Mouse (Mus musculus): ENCODE measurements around the gene Top3a. TPM values are rescaled to one million over a fixed set of nuclear protein-coding genes. Genes with fewer than 3 reads are reported as not detected.

The Top3a gene
- polyA plus RNA-seq, 2 experiments = 14.3 to 17.5 TPM

DNA sequence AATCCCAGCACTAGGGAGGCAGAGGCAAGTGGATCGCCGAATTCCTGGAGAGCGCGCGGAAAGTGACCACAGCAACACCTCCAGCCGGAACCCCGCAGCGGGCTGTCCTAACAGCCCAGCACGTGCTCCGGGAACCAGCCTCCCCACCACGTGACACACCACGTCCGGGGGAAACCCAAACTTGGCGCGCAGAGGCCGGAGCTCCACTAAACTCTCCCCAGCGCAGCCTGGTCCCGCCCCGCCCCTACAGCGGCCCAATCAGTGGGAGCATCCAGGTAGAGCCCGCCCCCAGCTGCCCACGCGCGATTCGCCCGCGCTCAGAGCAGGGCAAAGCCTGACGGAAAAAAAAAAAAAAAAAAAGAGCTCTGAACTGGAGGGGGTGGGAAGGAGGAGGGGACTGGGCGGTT is 33.9 kb upstream of the Top3a start:
- TF ChIP-seq POLR2A (IDR thresholded peaks at IDR 0.05; ENCODE audit: borderline replicate concordance, extremely low read depth, insufficient read depth, insufficient read length) = no peak
- Histone ChIP-seq H3K27me3 (ENCODE audit: control insufficient read depth, insufficient read depth, low read length) (no peaks in the 10 kb centered on the region), H3K4me1 (ENCODE audit: control insufficient read depth, insufficient read depth, low read length) (peaks cover 15% of the 10 kb centered on the region; the same call in 1 of the 2 replicates), H3K9me3 (ENCODE audit: control insufficient read depth, low read length) (no peaks in the 10 kb centered on the region), H3K4me3 (replicated peaks; ENCODE audit: low read length) (peak overlapping the region; percentile 50), H3K27ac (replicated peaks; ENCODE audit: low read depth, low read length) (no peak overlapping the region), H3K9ac (ENCODE audit: low read depth, low read length, severe bottlenecking) (peak overlapping the region; percentile 50), H3K4me2 (replicated peaks; ENCODE audit: low read depth, low read length, severe bottlenecking) (peak overlapping the region; percentile 81), H3K36me3 (ENCODE audit: control insufficient read depth, insufficient read depth, low read length) (no peaks in the 10 kb centered on the region)
- ATAC-seq (ENCODE audit: low FRiP score, low read depth) (peak; percentile 100), DNase-seq (ENCODE audit: low spot score) (peak; percentile 96)
- under 1% methylated on average over 29 of the region's 29 CpGs for WGBS

DNA sequence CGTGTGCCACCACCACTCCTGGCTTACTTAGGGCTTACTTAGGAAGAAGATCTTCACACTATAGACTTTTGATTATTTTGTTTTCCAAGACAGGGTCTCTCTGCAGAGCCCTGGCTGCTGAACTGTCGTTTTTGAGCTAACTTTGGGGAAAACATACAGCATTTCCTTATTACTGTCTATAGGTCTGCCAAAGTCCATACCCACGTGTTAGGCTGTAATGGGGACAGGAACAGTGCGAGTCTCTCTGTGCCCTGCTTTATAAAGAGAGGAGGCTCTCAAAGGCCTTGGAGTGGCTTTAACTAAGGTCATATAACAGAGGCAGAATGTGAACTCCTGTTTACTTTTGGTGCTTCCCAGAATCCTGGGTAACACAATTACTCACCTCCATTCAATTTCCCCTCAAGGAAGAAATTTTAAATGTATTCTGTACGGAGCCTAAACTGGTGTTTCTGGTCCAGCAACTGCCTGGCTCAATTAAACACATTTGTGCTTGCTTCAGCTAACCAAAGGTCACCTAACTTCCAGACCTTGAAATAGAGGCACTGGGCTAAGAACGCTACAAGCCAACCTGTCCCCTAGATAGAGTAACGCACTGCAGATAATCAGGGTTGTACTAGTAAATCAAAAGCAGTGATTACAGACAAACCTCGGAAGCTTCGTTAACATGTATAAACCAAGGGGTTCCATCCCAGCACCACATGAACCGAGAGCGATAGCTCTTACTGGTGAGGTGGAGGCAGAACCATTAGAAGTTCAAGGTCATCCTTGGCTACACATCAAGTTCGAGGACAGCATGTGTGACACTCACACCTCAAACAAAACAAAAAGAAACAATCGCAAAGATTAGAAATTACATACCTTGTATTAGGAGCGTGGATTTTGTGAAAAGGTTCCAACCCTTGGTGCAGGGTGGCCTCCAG is 33.1 kb upstream of the Top3a start:
- H3K27ac ChIP-seq (replicated peaks; ENCODE audit: low read depth, low read length) = no peak overlapping the region
- peak overlapping the region; percentile 50 for H3K9ac ChIP-seq (ENCODE audit: low read depth, low read length, severe bottlenecking)
- DNase-seq (ENCODE audit: low spot score) = no peak
- no peak for TF ChIP-seq POLR2A (IDR thresholded peaks at IDR 0.05; ENCODE audit: borderline replicate concordance, extremely low read depth, insufficient read depth, insufficient read length)
- peak overlapping the region; percentile 81 for H3K4me2 ChIP-seq (replicated peaks; ENCODE audit: low read depth, low read length, severe bottlenecking)
- no peaks in the 10 kb centered on the region for H3K27me3 ChIP-seq (ENCODE audit: control insufficient read depth, insufficient read depth, low read length)
- H3K4me3 ChIP-seq (replicated peaks; ENCODE audit: low read length) = peak overlapping the region; percentile 50
- no peaks in the 10 kb centered on the region for H3K9me3 ChIP-seq (ENCODE audit: control insufficient read depth, low read length)
- ATAC-seq (ENCODE audit: low FRiP score, low read depth) = no peak
- 8% methylated on average over 14 of the region's 14 CpGs for WGBS
- H3K4me1 ChIP-seq (ENCODE audit: control insufficient read depth, insufficient read depth, low read length) = peaks cover 15% of the 10 kb centered on the region; the same call in 1 of the 2 replicates
- H3K36me3 ChIP-seq (ENCODE audit: control insufficient read depth, insufficient read depth, low read length) = no peaks in the 10 kb centered on the region

DNA sequence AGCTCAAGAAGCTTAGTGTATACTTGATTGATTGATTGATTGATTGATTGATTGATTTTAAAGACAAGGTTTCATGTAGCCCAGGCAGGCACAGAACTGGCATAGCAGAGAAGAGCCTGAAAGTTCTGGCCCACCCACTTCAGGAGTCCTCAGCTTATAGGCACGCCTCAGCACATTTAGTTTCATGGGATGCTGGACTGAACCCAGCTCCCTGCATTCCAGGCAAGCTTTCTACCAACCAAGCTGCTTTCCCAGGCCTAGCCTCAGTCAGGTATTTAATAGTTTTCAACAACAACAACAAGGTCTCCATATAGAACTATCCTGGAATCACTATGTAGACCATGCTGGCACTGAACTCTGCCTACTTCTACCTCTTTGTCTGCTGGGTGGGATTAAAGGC is 32.4 kb upstream of the Top3a start:
- H3K9ac ChIP-seq (ENCODE audit: low read depth, low read length, severe bottlenecking) = no peak overlapping the region
- no peak for ATAC-seq (ENCODE audit: low FRiP score, low read depth)
- H3K4me3 ChIP-seq (replicated peaks; ENCODE audit: low read length) = 0 out of 2 replicates have a peak overlapping the region, but pooled peaks have one; percentile 50

DNA sequence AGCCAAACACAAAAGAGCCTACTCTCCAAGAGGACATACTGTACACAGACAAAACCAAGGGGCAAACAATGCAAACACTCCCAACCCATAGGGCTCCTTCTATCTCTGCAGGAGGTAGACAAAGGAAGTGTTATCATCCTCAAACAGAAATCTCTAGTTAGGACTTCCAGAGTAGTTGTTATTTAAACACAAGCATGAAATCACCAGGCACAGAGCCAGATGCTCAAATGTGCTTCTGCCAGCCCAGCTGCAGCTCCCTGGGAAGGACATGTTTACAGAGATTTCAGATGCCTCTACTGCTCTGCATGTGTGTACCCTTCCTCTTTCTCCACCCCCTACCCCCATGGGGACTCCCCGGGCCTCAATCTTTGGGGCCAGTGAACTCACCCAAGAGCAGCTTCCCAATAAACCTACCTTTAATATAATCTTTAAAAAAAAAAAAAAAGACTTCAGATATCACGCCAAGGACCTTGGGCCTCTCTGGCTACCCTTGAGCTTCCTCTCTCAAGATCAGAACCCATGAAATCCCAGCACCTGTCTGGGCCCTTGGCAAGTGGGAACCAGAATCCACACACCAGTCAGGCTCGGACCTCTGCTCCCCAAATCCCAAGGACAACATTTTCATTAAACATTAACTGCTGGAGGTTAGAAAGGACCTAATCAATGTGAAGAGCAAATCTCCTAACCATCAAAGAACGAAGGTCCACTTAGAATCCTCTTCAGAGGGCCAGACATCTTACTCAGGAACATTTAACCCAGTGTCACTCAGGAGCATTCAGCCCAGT is 31.3 kb upstream of the Top3a start:
- Histone ChIP-seq H3K4me1 (ENCODE audit: control insufficient read depth, insufficient read depth, low read length) (peaks cover 15% of the 10 kb centered on the region; the same call in 1 of the 2 replicates), H3K9ac (ENCODE audit: low read depth, low read length, severe bottlenecking) (no peak overlapping the region), H3K27ac (replicated peaks; ENCODE audit: low read depth, low read length) (no peak overlapping the region), H3K4me3 (replicated peaks; ENCODE audit: low read length) (no peak overlapping the region), H3K4me2 (replicated peaks; ENCODE audit: low read depth, low read length, severe bottlenecking) (0 out of 2 replicates have a peak overlapping the region, but pooled peaks have one; percentile 5), H3K27me3 (ENCODE audit: control insufficient read depth, insufficient read depth, low read length) (no peaks in the 10 kb centered on the region), H3K9me3 (ENCODE audit: control insufficient read depth, low read length) (no peaks in the 10 kb centered on the region), H3K36me3 (ENCODE audit: control insufficient read depth, insufficient read depth, low read length) (peaks cover 3% of the 10 kb centered on the region; the same call in 1 of the 2 replicates)
- no peak for TF ChIP-seq POLR2A (IDR thresholded peaks at IDR 0.05; ENCODE audit: borderline replicate concordance, extremely low read depth, insufficient read depth, insufficient read length)
- 85% methylated on average over 4 of the region's 4 CpGs for WGBS
- DNase-seq (ENCODE audit: low spot score) (no peak), ATAC-seq (ENCODE audit: low FRiP score, low read depth) (no peak)

More for the DNA sequence above, 32.4 kb upstream of the Top3a start:
- Histone ChIP-seq H3K9me3 (ENCODE audit: control insufficient read depth, low read length) (no peaks in the 10 kb centered on the region), H3K36me3 (ENCODE audit: control insufficient read depth, insufficient read depth, low read length) (no peaks in the 10 kb centered on the region), H3K27me3 (ENCODE audit: control insufficient read depth, insufficient read depth, low read length) (no peaks in the 10 kb centered on the region), H3K27ac (replicated peaks; ENCODE audit: low read depth, low read length) (no peak overlapping the region), H3K4me2 (replicated peaks; ENCODE audit: low read depth, low read length, severe bottlenecking) (peak overlapping the region; percentile 81), H3K4me1 (ENCODE audit: control insufficient read depth, insufficient read depth, low read length) (peaks cover 15% of the 10 kb centered on the region; the same call in 1 of the 2 replicates)
- TF ChIP-seq POLR2A (IDR thresholded peaks at IDR 0.05; ENCODE audit: borderline replicate concordance, extremely low read depth, insufficient read depth, insufficient read length) = no peak
- DNase-seq (ENCODE audit: low spot score) = no peak
- 38% methylated on average over 1 of the region's 1 CpGs for WGBS

DNA sequence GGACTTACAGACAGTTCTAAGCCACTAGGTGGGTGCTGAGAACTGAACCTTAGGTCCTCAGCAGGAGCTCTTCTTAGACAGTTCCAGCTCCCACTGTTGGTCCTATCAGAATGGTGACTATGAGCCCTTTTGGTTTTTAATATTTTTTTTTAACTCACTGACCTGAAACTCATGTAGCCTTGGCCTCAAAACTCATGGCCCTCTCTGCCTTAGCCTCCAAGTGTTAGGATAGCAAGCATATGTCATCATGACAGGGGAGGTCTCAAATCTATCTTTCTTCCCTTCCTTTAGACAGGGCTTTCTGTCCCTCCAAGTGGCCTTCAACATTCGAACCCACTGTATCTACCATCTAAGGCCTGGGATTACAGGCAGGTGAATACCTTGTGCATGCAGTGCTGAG is 23.7 kb upstream of the Top3a start:
- H3K4me3 ChIP-seq (replicated peaks; ENCODE audit: low read length) = no peak overlapping the region
- WGBS = 81% methylated on average over 1 of the region's 1 CpGs
- no peaks in the 10 kb centered on the region for H3K27me3 ChIP-seq (ENCODE audit: control insufficient read depth, insufficient read depth, low read length)
- no peaks in the 10 kb centered on the region for H3K4me1 ChIP-seq (ENCODE audit: control insufficient read depth, insufficient read depth, low read length)
- H3K36me3 ChIP-seq (ENCODE audit: control insufficient read depth, insufficient read depth, low read length) = peaks cover 26% of the 10 kb centered on the region
- ATAC-seq (ENCODE audit: low FRiP score, low read depth) (no peak), DNase-seq (ENCODE audit: low spot score) (no peak)
- H3K9me3 ChIP-seq (ENCODE audit: control insufficient read depth, low read length) = no peaks in the 10 kb centered on the region
- H3K9ac ChIP-seq (ENCODE audit: low read depth, low read length, severe bottlenecking) = no peak overlapping the region
- no peak overlapping the region for H3K4me2 ChIP-seq (replicated peaks; ENCODE audit: low read depth, low read length, severe bottlenecking)
- no peak for TF ChIP-seq POLR2A (IDR thresholded peaks at IDR 0.05; ENCODE audit: borderline replicate concordance, extremely low read depth, insufficient read depth, insufficient read length)
- no peak overlapping the region for H3K27ac ChIP-seq (replicated peaks; ENCODE audit: low read depth, low read length)

All from limb, embryonic 14.5 days (tissue).